Mouse (Mus musculus): ENCODE results near the gene Rras2.
A peak's percentile ranks its signal among the peaks of the same experiment; 100 is the strongest.

Rras2 gene

GRCm38 (mm10) chr7:114020704-114021093 is 96.9 kb downstream of the Rras2 start:
- peak; percentile 49 to 79 for DNase-seq

DNA sequence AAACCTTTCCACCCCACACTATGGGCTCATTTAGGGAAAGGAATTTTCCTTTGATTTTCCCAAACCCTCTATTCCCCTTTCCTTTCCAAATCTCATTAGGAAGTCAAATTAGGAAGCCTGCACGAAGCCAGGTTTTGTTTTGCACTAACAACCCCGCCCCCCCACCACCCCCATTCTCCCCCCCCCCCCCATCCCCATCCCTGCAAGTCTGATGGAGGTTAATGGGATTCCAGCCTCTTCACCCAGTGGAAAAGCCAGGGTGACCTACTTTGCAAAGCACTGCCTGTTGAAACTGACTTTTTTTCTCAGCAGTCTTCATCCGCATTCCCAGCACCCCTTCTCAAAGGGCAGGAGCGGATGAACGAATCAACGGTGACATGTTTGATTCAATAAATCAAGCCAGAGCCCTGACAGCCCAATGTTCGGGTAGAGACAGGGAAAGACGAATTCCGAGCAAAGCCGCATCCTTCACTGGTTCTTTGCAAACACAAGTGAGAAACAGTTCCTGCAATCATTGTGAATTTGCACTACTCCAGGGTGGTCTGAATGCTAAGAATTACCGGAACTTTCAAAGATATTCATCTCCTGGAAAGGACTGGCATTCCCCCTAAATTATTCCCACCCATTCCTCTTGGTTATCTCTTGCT is 97.4 kb downstream of the Rras2 start:
- DNase-seq: peak in 1 of 2 experiments; percentile 21

GRCm38 (mm10) chr7:114018861-114019260 is 98.7 kb downstream of the Rras2 start:
- DNase-seq: no peak

- peak in 1 of 2 experiments; percentile 16 for DNase-seq
These were observed 101.3 kb downstream of the Rras2 start for GRCm38 (mm10) chr7:114016001-114016949.

- no peak for DNase-seq
These were observed 105.7 kb downstream of the Rras2 start for GRCm38 (mm10) chr7:114011726-114012443.

DNA sequence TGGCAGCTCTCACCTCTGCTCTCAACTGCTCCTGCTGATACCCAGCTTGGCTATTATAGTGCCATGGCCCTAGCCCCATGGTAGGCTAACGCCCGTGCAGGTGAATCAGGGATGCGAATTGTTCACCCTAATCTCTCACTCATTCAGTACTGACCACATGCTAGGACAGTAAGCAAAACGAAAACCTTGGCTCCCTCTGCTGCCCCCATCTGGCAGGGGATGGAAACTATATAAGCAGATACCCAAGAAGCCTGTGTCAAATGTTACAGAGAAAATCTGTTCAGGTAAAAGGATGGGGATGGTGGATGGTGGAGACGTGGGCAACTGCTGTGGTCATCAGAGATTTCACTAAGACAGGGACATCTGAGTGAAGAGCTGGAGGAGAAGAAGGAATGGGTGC is 110.0 kb downstream of the Rras2 start:
- DNase-seq: peak in 1 of 2 experiments; percentile 35

DNA sequence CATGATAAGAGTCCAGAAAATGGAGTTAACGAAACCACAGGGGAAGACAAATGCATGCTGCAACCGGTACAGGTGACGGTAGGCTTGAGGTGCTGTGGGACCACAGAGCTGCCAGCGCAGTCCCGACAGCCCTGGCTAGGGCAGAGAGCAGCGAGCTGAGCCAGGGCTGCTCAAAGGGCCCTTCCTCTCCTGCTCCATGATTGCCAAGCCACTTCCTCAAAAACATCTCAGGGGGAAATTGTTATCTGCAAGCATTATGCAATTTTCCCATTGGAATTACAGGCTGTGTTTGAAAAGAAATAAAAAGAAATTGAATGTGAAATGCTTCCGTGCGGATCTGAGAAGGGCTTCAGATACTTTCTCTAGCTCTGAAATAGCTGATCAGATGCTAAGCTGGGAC is 111.1 kb downstream of the Rras2 start:
- no peak for DNase-seq

DNA sequence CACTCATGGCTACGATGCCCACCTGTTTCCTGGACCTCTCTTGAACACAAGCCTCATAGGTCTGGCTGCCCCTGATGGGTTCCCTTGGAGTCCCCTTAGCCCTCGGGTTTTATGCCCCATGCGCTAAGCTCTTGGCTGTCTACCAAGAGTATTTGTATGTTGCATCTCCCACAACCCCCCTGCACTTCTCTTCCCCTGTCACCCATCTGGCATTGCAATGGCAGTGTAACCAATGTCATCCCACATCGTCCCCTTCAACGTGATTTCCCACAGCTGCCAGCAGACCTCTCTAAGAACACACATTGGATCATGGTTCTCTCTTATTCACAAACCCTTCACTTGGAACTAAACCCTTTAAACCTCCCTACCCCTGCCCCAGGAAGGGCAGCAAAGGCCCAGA is 112.1 kb downstream of the Rras2 start:
- no peak for DNase-seq

GRCm38 (mm10) chr7:114004171-114004570 is 113.4 kb downstream of the Rras2 start:
- DNase-seq: no peak

GRCm38 (mm10) chr7:113997675-113998354 is 119.8 kb downstream of the Rras2 start:
- DNase-seq: no peak

Data from lung, postnatal 4 days (tissue).